Mouse (Mus musculus) MEL (cell line): ENCODE results near the gene Sec1. TPM values are rescaled to one million over a fixed set of nuclear protein-coding genes. Genes with fewer than 3 reads are reported as not detected.

ENCODE experiments used
- DNase-seq: peaks from one replicate; pipeline ENCODE4 v3.0.0; 2011; ENCODE audit warnings: low read depth, low spot score
- H3K27ac ChIP-seq: 2 replicates; pipeline ENCODE4 v1.5.1; 2012; ENCODE audit warnings: low read depth, mild to moderate bottlenecking, control low read depth, low read length, moderate library complexity; ENCODE audit not compliant: control insufficient read depth
- H3K27me3 ChIP-seq, 2 experiments: fragments of 150-350 bp in 1 of 2; sonication (generic) in 1 of 2; 2 replicates each; pipeline ENCODE4 v1.6.1; 2012; ENCODE audit warnings: low read length in 2 of 2, mild to moderate bottlenecking in 2 of 2, improper control_type of control experiment in 1 of 2, moderate library complexity in 1 of 2; ENCODE audit not compliant: insufficient read depth in 2 of 2, control insufficient read depth in 1 of 2
- H3K36me3 ChIP-seq, 2 experiments: 2 replicates each; pipeline ENCODE4 v1.6.1; 2012 to 2014; ENCODE audit warnings: low read length in 2 of 2, improper control_type of control experiment in 1 of 2, inconsistent platforms in 1 of 2, mild to moderate bottlenecking in 1 of 2; ENCODE audit not compliant: insufficient read depth in 2 of 2, control insufficient read depth in 1 of 2
- H3K4me1 ChIP-seq, 2 experiments: fragments of 150-350 bp in 1 of 2; sonication (generic) in 1 of 2; 2 replicates each; pipeline ENCODE4 v1.6.1; 2012; ENCODE audit warnings: low read length in 2 of 2, improper control_type of control experiment in 1 of 2, mild to moderate bottlenecking in 1 of 2; ENCODE audit not compliant: insufficient read depth in 2 of 2, control insufficient read depth in 1 of 2
- H3K4me3 ChIP-seq, 2 experiments: fragments of 150-350 bp in 1 of 2; sonication (generic) in 1 of 2; 2 replicates each; pipeline ENCODE4 v1.5.1; 2012; ENCODE audit warnings: low read depth in 2 of 2, low read length in 2 of 2, mild to moderate bottlenecking in 2 of 2, moderate library complexity in 2 of 2, control low read depth in 1 of 2, improper control_type of control experiment in 1 of 2; ENCODE audit not compliant: control insufficient read depth in 1 of 2, insufficient read depth in 1 of 2
- H3K79me2 ChIP-seq: 2 replicates; pipeline ENCODE4 v1.6.1; 2012; ENCODE audit warnings: mild to moderate bottlenecking, low read length, moderate library complexity; ENCODE audit not compliant: control insufficient read depth, poor library complexity, insufficient read depth
- H3K9ac ChIP-seq: 2 replicates; pipeline ENCODE4 v1.6.1; 2012; ENCODE audit warnings: low read depth, mild to moderate bottlenecking, control low read depth, low read length, moderate library complexity; ENCODE audit not compliant: control insufficient read depth, poor library complexity, severe bottlenecking
- H3K9me3 ChIP-seq: fragments of 150-350 bp; sonication (generic); replicated peaks from 2 replicates; pipeline ENCODE4 v1.6.1; 2012; ENCODE audit warnings: mild to moderate bottlenecking, low read length, improper control_type of control experiment, moderate library complexity; ENCODE audit not compliant: insufficient read depth
- CHD1 ChIP-seq: IDR thresholded peaks from 2 replicates; pipeline ENCODE4 v1.6.1; 2012; ENCODE audit warnings: low read depth, mild to moderate bottlenecking, inconsistent platforms, low read length, improper control_type of control experiment
- CTCF ChIP-seq, 3 experiments: IDR thresholded peaks in 2 of 3; conservative IDR thresholded peaks in 1 of 3; 2 replicates each; pipeline ENCODE4 v1.5.1; 2011 to 2012; ENCODE audit warnings: low read length in 3 of 3, low read depth in 2 of 3, mild to moderate bottlenecking in 2 of 3, improper control_type of control experiment in 1 of 3, inconsistent platforms in 1 of 3, mixed read lengths in 1 of 3, moderate library complexity in 1 of 3; ENCODE audit not compliant: control insufficient read depth in 1 of 3, insufficient read depth in 1 of 3, poor library complexity in 1 of 3, severe bottlenecking in 1 of 3
- EP300 ChIP-seq, 2 experiments: IDR thresholded peaks; 2 replicates each; pipeline ENCODE4 v1.6.1; 2011; ENCODE audit warnings: improper control_type of control experiment in 2 of 2, low read length in 2 of 2, low read depth in 1 of 2, mild to moderate bottlenecking in 1 of 2
- ETS1 ChIP-seq: IDR thresholded peaks from 2 replicates; pipeline ENCODE4 v1.6.1; 2012; ENCODE audit warnings: low read depth, mild to moderate bottlenecking, inconsistent platforms, low read length, improper control_type of control experiment, moderate library complexity
- GABPA ChIP-seq: IDR thresholded peaks from 2 replicates; pipeline ENCODE4 v1.6.1; 2012; ENCODE audit warnings: low read depth, mild to moderate bottlenecking, inconsistent platforms, low read length, improper control_type of control experiment, moderate library complexity
- GATA1 ChIP-seq: IDR thresholded peaks from 2 replicates; pipeline ENCODE4 v1.6.1; 2011; ENCODE audit warnings: low read depth, low read length, improper control_type of control experiment
- HCFC1 ChIP-seq: IDR thresholded peaks from 2 replicates; pipeline ENCODE4 v1.6.1; 2012; ENCODE audit warnings: low read depth, mild to moderate bottlenecking, inconsistent platforms, low read length, improper control_type of control experiment, moderate library complexity
- KAT2A ChIP-seq: conservative IDR thresholded peaks from 2 replicates; pipeline ENCODE4 v1.6.1; 2012; ENCODE audit warnings: low read depth, low read length, improper control_type of control experiment, inconsistent platforms
- MAFK ChIP-seq: IDR thresholded peaks from 2 replicates; pipeline ENCODE4 v1.6.1; 2011; ENCODE audit warnings: low read depth, mild to moderate bottlenecking, low read length, improper control_type of control experiment, borderline replicate concordance
- MAX ChIP-seq: IDR thresholded peaks from 2 replicates; pipeline ENCODE4 v1.6.1; 2011; ENCODE audit warnings: low read length, improper control_type of control experiment
- MAZ ChIP-seq: IDR thresholded peaks from 2 replicates; pipeline ENCODE4 v1.6.1; 2012; ENCODE audit warnings: low read depth, mild to moderate bottlenecking, inconsistent platforms, low read length, improper control_type of control experiment
- MEF2A ChIP-seq: IDR thresholded peaks from 2 replicates; pipeline ENCODE4 v1.6.1; 2014; ENCODE audit warnings: low read depth, mild to moderate bottlenecking, inconsistent platforms, low read length, improper control_type of control experiment; ENCODE audit not compliant: poor library complexity, insufficient replicate concordance, severe bottlenecking; ENCODE audit errors: extremely low read depth
- MXI1 ChIP-seq: IDR thresholded peaks from 2 replicates; pipeline ENCODE4 v1.6.1; 2011; ENCODE audit warnings: mild to moderate bottlenecking, low read depth, low read length, improper control_type of control experiment
- MYB ChIP-seq: IDR thresholded peaks from 2 replicates; pipeline ENCODE4 v1.6.1; 2011; ENCODE audit warnings: mild to moderate bottlenecking, low read depth, low read length, improper control_type of control experiment
- NELFE ChIP-seq: IDR thresholded peaks from 2 replicates; pipeline ENCODE4 v1.6.1; 2011; ENCODE audit warnings: low read depth, low read length, improper control_type of control experiment
- POLR2AphosphoS2 ChIP-seq: IDR thresholded peaks from 2 replicates; pipeline ENCODE4 v1.6.1; 2011; ENCODE audit warnings: low read length, improper control_type of control experiment
- POLR2AphosphoS5 ChIP-seq: IDR thresholded peaks from 2 replicates; pipeline ENCODE4 v1.6.1; 2012; ENCODE audit warnings: low read depth, borderline replicate concordance, mild to moderate bottlenecking, inconsistent platforms, low read length, moderate library complexity, mixed read lengths
- RAD21 ChIP-seq: IDR thresholded peaks from 2 replicates; pipeline ENCODE4 v1.6.1; 2011; ENCODE audit warnings: mild to moderate bottlenecking, low read depth, low read length, improper control_type of control experiment
- SIN3A ChIP-seq: IDR thresholded peaks from 2 replicates; pipeline ENCODE4 v1.6.1; 2012; ENCODE audit warnings: low read length, improper control_type of control experiment, inconsistent platforms
- SMC3 ChIP-seq: IDR thresholded peaks from 2 replicates; pipeline ENCODE4 v1.6.1; 2011; ENCODE audit warnings: low read depth, low read length, improper control_type of control experiment
- TAL1 ChIP-seq: IDR thresholded peaks from 2 replicates; pipeline ENCODE4 v1.6.1; 2012; ENCODE audit warnings: mild to moderate bottlenecking, inconsistent platforms, low read length, moderate library complexity, mixed read lengths
- TBP ChIP-seq: IDR thresholded peaks from 2 replicates; pipeline ENCODE4 v1.8.0; 2011; ENCODE audit warnings: low read depth, low read length, improper control_type of control experiment
- TCF12 ChIP-seq: IDR thresholded peaks from 2 replicates; pipeline ENCODE4 v1.6.1; 2014; ENCODE audit warnings: low read depth, mild to moderate bottlenecking, inconsistent platforms, low read length, improper control_type of control experiment, moderate library complexity
- USF2 ChIP-seq, 2 experiments: IDR thresholded peaks; 2 replicates each; pipeline ENCODE4 v1.6.1; 2011 to 2012; ENCODE audit warnings: improper control_type of control experiment in 2 of 2, low read length in 2 of 2, borderline replicate concordance in 1 of 2, inconsistent platforms in 1 of 2, low read depth in 1 of 2, mild to moderate bottlenecking in 1 of 2; ENCODE audit not compliant: insufficient read depth in 1 of 2
- ZC3H11A ChIP-seq: IDR thresholded peaks from 2 replicates; pipeline ENCODE4 v1.6.1; 2012; ENCODE audit warnings: low read depth, mild to moderate bottlenecking, inconsistent platforms, low read length, improper control_type of control experiment
- ZKSCAN1 ChIP-seq: IDR thresholded peaks from 2 replicates; pipeline ENCODE4 v1.6.1; 2012; ENCODE audit warnings: low read depth, mild to moderate bottlenecking, inconsistent platforms, low read length, improper control_type of control experiment, moderate library complexity
- ZMIZ1 ChIP-seq: IDR thresholded peaks from 2 replicates; pipeline ENCODE4 v1.6.1; 2012; ENCODE audit warnings: low read depth, mild to moderate bottlenecking, inconsistent platforms, low read length, improper control_type of control experiment, moderate library complexity
- ZNF384 ChIP-seq: IDR thresholded peaks from 2 replicates; pipeline ENCODE4 v1.6.1; 2012; ENCODE audit warnings: low read depth, mild to moderate bottlenecking, inconsistent platforms, low read length, improper control_type of control experiment
- polyA plus RNA-seq, 2 experiments: library from polyadenylated mRNA; stranded (reverse) in 1 of 2; unstranded in 1 of 2; fragments of >175 nt in 1 of 2; fragments of >200 nt in 1 of 2; gene quantifications; 2 replicates each; pipeline versions ENCODE4 v1.2.1 to v1.2.4; 2012; ENCODE audit warnings: low replicate concordance in 2 of 2, low read depth in 1 of 2; ENCODE audit not compliant: insufficient read length in 2 of 2, insufficient read depth in 1 of 2, missing spikeins in 1 of 2
- total RNA-seq: library from RNA; depleted of rRNA; stranded (reverse); fragments of 300-350 nt; gene quantifications from 2 replicates; pipeline ENCODE4 v1.2.3, GENCODE M21; 2012; rRNA removed

Sec1 gene
- not detected in 2 replicates for total RNA-seq
- not detected for polyA plus RNA-seq

DNA sequence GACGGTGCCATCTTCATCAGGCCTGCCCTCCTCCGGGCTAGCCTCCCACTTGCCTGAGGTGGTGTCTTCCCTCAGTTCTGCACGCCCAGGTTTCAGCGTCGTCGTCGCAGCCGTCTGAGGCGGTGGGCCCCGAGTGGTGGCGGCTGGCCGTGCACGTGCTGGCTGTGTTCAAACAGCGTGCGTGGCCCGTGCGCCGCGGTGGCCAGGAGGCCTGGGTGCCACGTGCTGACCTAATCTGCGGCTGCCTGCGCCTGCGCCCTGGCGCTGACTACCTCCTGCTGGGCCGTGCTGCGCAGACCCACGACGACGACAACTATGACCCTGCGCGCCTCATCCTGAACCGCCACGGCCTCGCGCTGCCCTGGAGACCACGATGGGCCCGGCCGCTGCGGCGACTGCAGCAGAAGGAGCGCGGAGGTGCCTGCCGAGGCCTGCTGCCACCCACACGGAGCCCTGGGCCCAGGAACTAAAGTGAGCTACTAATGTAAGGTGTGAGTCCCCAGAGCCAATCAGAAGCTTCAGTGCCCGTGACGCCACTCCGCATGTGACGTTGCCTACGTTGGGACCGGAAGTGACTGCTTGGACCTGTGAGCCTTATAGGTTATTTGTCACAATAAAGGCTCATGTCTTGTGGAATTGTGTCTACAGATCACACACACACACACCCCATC, at the start of gene Sec1:
Gene Sec1, minus strand, starts transcription at position 482 of the 671 bp plus-strand sequence.
- peaks cover 1 to 6% of the 10 kb centered on the region in 2 experiments; a peak in 3 of 4 replicates for H3K27me3 ChIP-seq
- no peaks in the 10 kb centered on the region; a peak in 1 of 4 replicates for H3K4me1 ChIP-seq
- no peak within 1 kb of the TSS for H3K9ac ChIP-seq
- no peaks in the 10 kb centered on the region for H3K36me3 ChIP-seq
- H3K27ac ChIP-seq: no peak within 1 kb of the TSS
- DNase-seq: no peak
- no peak for TF ChIP-seq SIN3A
- no peak for TF ChIP-seq POLR2AphosphoS5
- no peak for TF ChIP-seq TCF12
- no peak for TF ChIP-seq ZNF384
- TF ChIP-seq CTCF (IDR thresholded peaks at IDR 0.05 in 2 of 3, conservative IDR thresholded peaks at IDR 0.05 in 1 of 3; ENCODE audit: control insufficient read depth in 1 of 3, insufficient read depth in 1 of 3, low read depth in 2 of 3, low read length in 3 of 3, poor library complexity in 1 of 3, severe bottlenecking in 1 of 3): no peak
- no peak for TF ChIP-seq MAFK
- TF ChIP-seq MEF2A: no peak
- TF ChIP-seq ETS1: no peak
- no peak for TF ChIP-seq GATA1
- TF ChIP-seq NELFE: no peak
- TF ChIP-seq USF2 (IDR thresholded peaks at IDR 0.05; ENCODE audit: borderline replicate concordance in 1 of 2, insufficient read depth in 1 of 2, low read depth in 1 of 2, low read length in 2 of 2): no peak
- no peak for TF ChIP-seq ZKSCAN1
- TF ChIP-seq TBP: no peak
- TF ChIP-seq, all 39 proteins: peak for 0
- no peak within 1 kb of the TSS for H3K4me3 ChIP-seq
- H3K9me3 ChIP-seq: no peaks in the 10 kb centered on the region
- H3K79me2 ChIP-seq: no peaks in the 10 kb centered on the region

- no peaks in the 10 kb centered on the region for H3K27me3 ChIP-seq
- peak overlapping the region in 1 of 2 experiments; percentile 5; a peak in 1 of 4 replicates for H3K4me3 ChIP-seq
- H3K9me3 ChIP-seq: no peaks in the 10 kb centered on the region
- H3K27ac ChIP-seq: no peak overlapping the region
- H3K79me2 ChIP-seq: no peaks in the 10 kb centered on the region
- H3K4me1 ChIP-seq: peaks cover 0 to 16% of the 10 kb centered on the region in 2 experiments; a peak in 2 of 4 replicates
- peak; percentile 47 for DNase-seq
- H3K36me3 ChIP-seq: peaks cover 0 to 8% of the 10 kb centered on the region in 2 experiments; a peak in 1 of 4 replicates
- H3K9ac ChIP-seq: no peak overlapping the region
- TF ChIP-seq ZNF384 (no peak), MAX (no peak), SMC3 (peak; percentile 31), RAD21 (peak; percentile 2; the same call in 1 of the 2 replicates), GABPA (no peak), USF2 (IDR thresholded peaks at IDR 0.05; ENCODE audit: borderline replicate concordance in 1 of 2, insufficient read depth in 1 of 2, low read depth in 1 of 2, low read length in 2 of 2) (no peak), MYB (no peak), GATA1 (no peak), SIN3A (no peak), MEF2A (no peak), CHD1 (no peak), TAL1 (no peak), KAT2A (no peak), ZKSCAN1 (no peak), MAZ (no peak), MXI1 (no peak), ZMIZ1 (no peak), HCFC1 (no peak), EP300 (IDR thresholded peaks at IDR 0.05; ENCODE audit: low read depth in 1 of 2, low read length in 2 of 2) (no peak), CTCF (IDR thresholded peaks at IDR 0.05 in 2 of 3, conservative IDR thresholded peaks at IDR 0.05 in 1 of 3; ENCODE audit: control insufficient read depth in 1 of 3, insufficient read depth in 1 of 3, low read depth in 2 of 3, low read length in 3 of 3, poor library complexity in 1 of 3, severe bottlenecking in 1 of 3) (peak; percentile 6 to 41 (median 35); a peak in 3 of 6 replicates), POLR2AphosphoS2 (no peak), ZC3H11A (peak; percentile 23; the same call in 1 of the 2 replicates)
Observed at GRCm38 (mm10) chr7:45742338-45742737, 48.1 kb upstream of the Sec1 start.
